Mouse (Mus musculus) cerebellum, postnatal 4 days (tissue): ENCODE results near the gene Pitx1.

ENCODE experiments used
- DNase-seq, 2 experiments: peaks; one replicate each; pipeline ENCODE4 v3.0.0; 2022; ENCODE audit warnings: low spot score in 2 of 2, mixed read lengths in 1 of 2

Pitx1 gene

DNA sequence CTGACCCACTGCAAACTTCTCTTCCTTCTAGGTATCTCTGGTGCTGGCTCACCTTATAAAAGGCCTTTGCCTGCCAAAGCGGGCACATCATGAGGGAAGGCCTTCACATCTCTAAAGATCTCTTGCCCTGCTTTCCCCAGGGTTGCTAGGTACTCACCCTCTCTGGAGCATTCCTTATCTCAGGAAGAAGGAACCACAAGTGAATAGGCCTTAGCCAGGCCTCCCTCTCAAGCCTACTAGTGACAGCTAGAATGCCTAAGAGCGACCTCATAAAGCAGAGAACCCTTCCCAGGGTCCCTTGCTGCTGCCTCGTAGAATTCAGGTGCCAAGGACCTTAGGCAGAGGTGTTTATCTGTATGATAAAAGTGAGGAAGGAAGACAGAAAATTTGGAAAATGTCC, 51.7 kb downstream of the Pitx1 start, which contains the start of gene Catsper3:
Gene Catsper3, plus strand, starts transcription at position 301 of the 400 bp plus-strand sequence.
- DNase-seq = no peak

DNA sequence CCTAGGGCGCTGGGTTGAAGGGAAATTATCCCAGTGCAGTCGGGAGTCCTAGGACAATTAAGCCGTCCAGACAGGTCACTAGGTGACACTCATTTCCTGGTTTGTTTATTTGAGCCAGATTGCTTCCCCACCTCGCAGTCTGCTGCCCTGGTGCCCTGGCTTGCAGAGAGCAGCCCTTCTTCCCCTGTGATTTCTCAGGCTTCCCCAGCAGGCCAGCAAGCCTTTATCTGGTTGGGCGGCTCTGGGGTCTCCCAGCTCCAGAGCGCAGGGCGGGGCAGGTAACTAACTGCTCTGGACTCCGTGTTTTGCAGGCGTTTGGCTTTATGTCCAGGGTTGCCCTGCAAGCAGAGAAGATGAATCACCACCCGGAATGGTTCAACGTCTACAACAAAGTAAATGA, 60.9 kb downstream of the Pitx1 start:
- no peak for DNase-seq
